Mouse (Mus musculus): Measurements from ENCODE around the gene Hist1h2ad. TPM values are rescaled to one million over a fixed set of nuclear protein-coding genes. Genes with fewer than 3 reads are reported as not detected.
"Not testable (repeated sequence)": the region's sequence is repeated elsewhere in the genome, so short reads cannot be mapped to it uniquely, and the experiment has no call there.

Gene Hist1h2ad
- 3.6 and 4.1 TPM in 2 replicates for polyA plus RNA-seq (2015; fragmentation: Nextera tagmentation; extraction: Ambion mirVana)

GRCm38 (mm10) chr13:23573898-23574524 is at the start of gene Hist1h2ad, which contains the start of gene Hist1h2bf:
TSS of gene Hist1h2ad (plus strand) at chr13:23574381.
TSS of gene Hist1h2bf (minus strand) at chr13:23574196.
- H3K36me3 ChIP-seq (replicated peaks); H3K9me3 ChIP-seq (replicated peaks); H3K27me3 ChIP-seq: not testable (repeated sequence)
- Histone ChIP-seq H3K27ac (replicated peaks) (peak within 1 kb of the TSS; percentile 98), H3K9ac (peak within 1 kb of the TSS; percentile 88), H3K4me2 (peak within 1 kb of the TSS; percentile 81), H3K4me3 (replicated peaks) (peak within 1 kb of the TSS; percentile 64), H3K4me1 (replicated peaks) (peaks cover 37% of the 10 kb centered on the region)
- ATAC-seq (ENCODE audit: insufficient read depth), result peak; percentile 75
- under 1% methylated on average over 41 of the region's 42 CpGs for WGBS (ENCODE audit: insufficient replicate concordance)

- WGBS (ENCODE audit: insufficient replicate concordance), result 11% methylated on average over 5 of the region's 5 CpGs
- H3K9ac ChIP-seq, result 0 out of 2 replicates have a peak overlapping the region, but pooled peaks have one; percentile 5
- no peak overlapping the region for H3K27ac ChIP-seq (replicated peaks)
- H3K27me3 ChIP-seq, result no peaks in the 10 kb centered on the region
- no peak overlapping the region for H3K4me3 ChIP-seq (replicated peaks)
- no peaks in the 10 kb centered on the region for H3K9me3 ChIP-seq (replicated peaks)
- no peaks in the 10 kb centered on the region for H3K36me3 ChIP-seq (replicated peaks)
- 0 out of 2 replicates have a peak, but pooled peaks have one; percentile 13 for ATAC-seq (ENCODE audit: insufficient read depth)
- peaks cover 56% of the 10 kb centered on the region for H3K4me1 ChIP-seq (replicated peaks)
- peak overlapping the region; percentile 18; the same call in 1 of the 2 replicates for H3K4me2 ChIP-seq
Measured at GRCm38 (mm10) chr13:23524654-23525053, 49.5 kb upstream of the Hist1h2ad start.

- Histone ChIP-seq H3K4me2 (peak overlapping the region; percentile 65), H3K27ac (replicated peaks) (0 out of 2 replicates have a peak overlapping the region, but pooled peaks have one; percentile 25), H3K4me3 (replicated peaks) (peak overlapping the region; percentile 45), H3K36me3 (replicated peaks) (no peaks in the 10 kb centered on the region), H3K9me3 (replicated peaks) (no peaks in the 10 kb centered on the region), H3K27me3 (no peaks in the 10 kb centered on the region), H3K9ac (peak overlapping the region; percentile 26; the same call in 1 of the 2 replicates), H3K4me1 (replicated peaks) (peaks cover 44% of the 10 kb centered on the region)
- 2% methylated on average over 10 of the region's 10 CpGs for WGBS (ENCODE audit: insufficient replicate concordance)
- no peak for ATAC-seq (ENCODE audit: insufficient read depth)
Measured at GRCm38 (mm10) chr13:23525901-23526300, 48.3 kb upstream of the Hist1h2ad start.

GRCm38 (mm10) chr13:23526312-23526711 is 47.9 kb upstream of the Hist1h2ad start:
- H3K27me3 ChIP-seq, result no peaks in the 10 kb centered on the region
- under 1% methylated on average over 17 of the region's 17 CpGs for WGBS (ENCODE audit: insufficient replicate concordance)
- ATAC-seq (ENCODE audit: insufficient read depth), result no peak

GRCm38 (mm10) chr13:23529005-23529404 is 45.2 kb upstream of the Hist1h2ad start:
- H3K4me1 ChIP-seq (replicated peaks), result peaks cover 45% of the 10 kb centered on the region
- H3K9ac ChIP-seq, result no peak overlapping the region
- no peaks in the 10 kb centered on the region for H3K9me3 ChIP-seq (replicated peaks)
- no peak overlapping the region for H3K4me2 ChIP-seq
- H3K4me3 ChIP-seq (replicated peaks), result no peak overlapping the region
- H3K27me3 ChIP-seq, result no peaks in the 10 kb centered on the region
- no peaks in the 10 kb centered on the region for H3K36me3 ChIP-seq (replicated peaks)
- no peak for ATAC-seq (ENCODE audit: insufficient read depth)
- peak overlapping the region; percentile 29; the same call in 1 of the 2 replicates for H3K27ac ChIP-seq (replicated peaks)
- WGBS (ENCODE audit: insufficient replicate concordance), result 80% methylated on average over 5 of the region's 5 CpGs

More at GRCm38 (mm10) chr13:23526312-23526711, 47.9 kb upstream of the Hist1h2ad start:
- H3K4me1 ChIP-seq (replicated peaks), result peaks cover 40% of the 10 kb centered on the region
- peak overlapping the region; percentile 45 for H3K4me3 ChIP-seq (replicated peaks)
- H3K9me3 ChIP-seq (replicated peaks), result no peaks in the 10 kb centered on the region
- H3K27ac ChIP-seq (replicated peaks), result no peak overlapping the region
- peak overlapping the region; percentile 65 for H3K4me2 ChIP-seq
- H3K9ac ChIP-seq, result peak overlapping the region; percentile 32; the same call in 1 of the 2 replicates
- H3K36me3 ChIP-seq (replicated peaks), result no peaks in the 10 kb centered on the region

- peak overlapping the region; percentile 66 for H3K4me3 ChIP-seq (replicated peaks)
- peaks cover 44% of the 10 kb centered on the region for H3K4me1 ChIP-seq (replicated peaks)
- H3K27ac ChIP-seq (replicated peaks), result peak overlapping the region; percentile 98
- no peaks in the 10 kb centered on the region for H3K36me3 ChIP-seq (replicated peaks)
- H3K9ac ChIP-seq, result peak overlapping the region; percentile 75
- peak overlapping the region; percentile 78 for H3K4me2 ChIP-seq
- H3K27me3 ChIP-seq, result no peaks in the 10 kb centered on the region
- WGBS (ENCODE audit: insufficient replicate concordance), result 21% methylated on average over 2 of the region's 2 CpGs
- no peaks in the 10 kb centered on the region for H3K9me3 ChIP-seq (replicated peaks)
- no peak for ATAC-seq (ENCODE audit: insufficient read depth)
Measured at GRCm38 (mm10) chr13:23529480-23530165, 44.6 kb upstream of the Hist1h2ad start.

- H3K9me3 ChIP-seq (replicated peaks), result no peaks in the 10 kb centered on the region
- peak overlapping the region; percentile 98 for H3K27ac ChIP-seq (replicated peaks)
- ATAC-seq (ENCODE audit: insufficient read depth), result no peak
- peak overlapping the region; percentile 78 for H3K4me2 ChIP-seq
- under 1% methylated on average over 20 of the region's 20 CpGs for WGBS (ENCODE audit: insufficient replicate concordance)
- peaks cover 42% of the 10 kb centered on the region for H3K4me1 ChIP-seq (replicated peaks)
- H3K4me3 ChIP-seq (replicated peaks), result peak overlapping the region; percentile 66
- no peaks in the 10 kb centered on the region for H3K27me3 ChIP-seq
- H3K36me3 ChIP-seq (replicated peaks), result no peaks in the 10 kb centered on the region
- peak overlapping the region; percentile 75 for H3K9ac ChIP-seq
Measured at GRCm38 (mm10) chr13:23530181-23530900, 43.8 kb upstream of the Hist1h2ad start.

GRCm38 (mm10) chr13:23530901-23531875 is 43.0 kb upstream of the Hist1h2ad start, which contains the start of gene Hist1h4h:
TSS of gene Hist1h4h (plus strand) at chr13:23531050.
- Histone ChIP-seq H3K36me3 (replicated peaks) (no peaks in the 10 kb centered on the region), H3K9ac (peak within 1 kb of the TSS; percentile 75), H3K4me3 (replicated peaks) (peak within 1 kb of the TSS; percentile 66), H3K27ac (replicated peaks) (peak within 1 kb of the TSS; percentile 98), H3K4me1 (replicated peaks) (peaks cover 34% of the 10 kb centered on the region), H3K4me2 (peak within 1 kb of the TSS; percentile 78), H3K9me3 (replicated peaks) (no peaks in the 10 kb centered on the region), H3K27me3 (no peaks in the 10 kb centered on the region)
- ATAC-seq (ENCODE audit: insufficient read depth), result peak; percentile 59
- WGBS (ENCODE audit: insufficient replicate concordance), result under 1% methylated on average over 64 of the region's 70 CpGs

- Histone ChIP-seq H3K9me3 (replicated peaks) (no peaks in the 10 kb centered on the region), H3K4me3 (replicated peaks) (peak overlapping the region; percentile 66), H3K9ac (peak overlapping the region; percentile 75), H3K4me2 (peak overlapping the region; percentile 78), H3K27me3 (no peaks in the 10 kb centered on the region), H3K36me3 (replicated peaks) (no peaks in the 10 kb centered on the region), H3K4me1 (replicated peaks) (peaks cover 38% of the 10 kb centered on the region), H3K27ac (replicated peaks) (peak overlapping the region; percentile 98)
- WGBS (ENCODE audit: insufficient replicate concordance), result 14% methylated on average over 9 of the region's 9 CpGs
- no peak for ATAC-seq (ENCODE audit: insufficient read depth)
Measured at GRCm38 (mm10) chr13:23532262-23533075, 41.7 kb upstream of the Hist1h2ad start.
